Mouse (Mus musculus) T-helper 2 cell (primary cell): Measurements from ENCODE around the gene Gse1.
"Not testable (repeated sequence)": the region's sequence is repeated elsewhere in the genome, so short reads cannot be mapped to it uniquely, and the experiment has no call there.

Experiments
- in situ Hi-C: fragments of 300-600 bp; cut with MboI, MseI; formaldehyde crosslinking; loops from one replicate; pipeline ENCODE4 v1.15.1; 2025; ENCODE audit warnings: high pct_unique_total_duplicates

Gse1 gene

GRCm38 (mm10) chr8:120321724-120322123, 93.5 kb downstream of the Gse1 start:
- in situ Hi-C loops = loop anchor here (10.0 kb wide), 1 partner anchor 147 kb away; the partner anchor contains the start of gene Fam92b

- in situ Hi-C loops = loop anchor here (10.0 kb wide), 1 partner anchor 148 kb away; the partner anchor contains the start of gene Fam92b
Measured at GRCm38 (mm10) chr8:120322956-120323448, 94.7 kb downstream of the Gse1 start.

GRCm38 (mm10) chr8:120324555-120324954, 96.3 kb downstream of the Gse1 start:
- in situ Hi-C loops = loop anchor here (10.0 kb wide), 1 partner anchor 150 kb away; the partner anchor contains the start of gene Fam92b

- in situ Hi-C loops = loop anchor here (5.0 to 10.0 kb wide), 2 partner anchors 37 to 150 kb away; partner anchors contain the start of gene Fam92b
Measured at GRCm38 (mm10) chr8:120325172-120325767, 97.0 kb downstream of the Gse1 start.

GRCm38 (mm10) chr8:120327131-120327554, 98.9 kb downstream of the Gse1 start:
- in situ Hi-C loops = loop anchor here (5.0 to 10.0 kb wide), 2 partner anchors 35 to 152 kb away; partner anchors contain the start of gene Fam92b

- in situ Hi-C loops = loop anchor here (5.0 to 10.0 kb wide), 2 partner anchors 34 to 154 kb away; partner anchors contain the start of gene Fam92b
Measured at GRCm38 (mm10) chr8:120328361-120329022, 100.2 kb downstream of the Gse1 start.

- in situ Hi-C loops = loop anchor here (5.0 to 10.0 kb wide), 2 partner anchors 33 to 154 kb away; partner anchors contain the start of gene Fam92b
Measured at GRCm38 (mm10) chr8:120329030-120329748, 100.9 kb downstream of the Gse1 start.

GRCm38 (mm10) chr8:120331027-120331426, 102.8 kb downstream of the Gse1 start:
- in situ Hi-C loops = no loop called here

GRCm38 (mm10) chr8:120332379-120333229, 104.3 kb downstream of the Gse1 start:
- in situ Hi-C loops = no loop called here

- in situ Hi-C loops = no loop called here
Measured at GRCm38 (mm10) chr8:120333681-120334080, 105.4 kb downstream of the Gse1 start.

GRCm38 (mm10) chr8:120334261-120334660, 106.0 kb downstream of the Gse1 start:
- in situ Hi-C loops = not testable (repeated sequence)

- in situ Hi-C loops = no loop called here
Measured at GRCm38 (mm10) chr8:120334878-120335261, 106.6 kb downstream of the Gse1 start.

GRCm38 (mm10) chr8:120335262-120336086, 107.2 kb downstream of the Gse1 start:
- in situ Hi-C loops = no loop called here

GRCm38 (mm10) chr8:120336087-120336380, 107.8 kb downstream of the Gse1 start:
- in situ Hi-C loops = no loop called here

GRCm38 (mm10) chr8:120336909-120337555, 108.8 kb downstream of the Gse1 start:
- in situ Hi-C loops = no loop called here

- in situ Hi-C loops = no loop called here
Measured at GRCm38 (mm10) chr8:120337627-120338026, 109.4 kb downstream of the Gse1 start.

GRCm38 (mm10) chr8:120338678-120339077, 110.4 kb downstream of the Gse1 start:
- in situ Hi-C loops = no loop called here

GRCm38 (mm10) chr8:120339743-120340142, 111.5 kb downstream of the Gse1 start:
- in situ Hi-C loops = no loop called here

- in situ Hi-C loops = no loop called here
Measured at GRCm38 (mm10) chr8:120341124-120341523, 112.9 kb downstream of the Gse1 start.
